Mouse (Mus musculus) frontal cortex, adult 2 months (tissue): Measurements from ENCODE around the gene Ruvbl2. TPM values are rescaled to one million over a fixed set of nuclear protein-coding genes. Genes with fewer than 3 reads are reported as not detected.

Source experiments
- DNase-seq, 2 experiments: peaks; one replicate each; pipeline ENCODE4 v3.0.0; 2022; ENCODE audit warnings: low spot score in 1 of 2; ENCODE audit errors: extremely low spot score in 1 of 2
- polyA plus RNA-seq: library from polyadenylated mRNA; depleted of rRNA; stranded (reverse); fragments of >200 nt; gene quantifications from 2 replicates; pipeline ENCODE4 v1.2.3, GENCODE M21; 2012

Gene Ruvbl2
- polyA plus RNA-seq, 1 experiment: 47.2 TPM

- peak; percentile 100 for DNase-seq
These were observed 3.5 kb downstream of the Ruvbl2 start, which contains the start of gene Gys1 for GRCm38 (mm10) chr7:45434203-45435015. TSS of gene Gys1 (plus strand) at chr7:45434844.

GRCm38 (mm10) chr7:45433835-45434202 lies 4.1 kb downstream of the Ruvbl2 start:
- DNase-seq: no peak

GRCm38 (mm10) chr7:45426556-45426955 lies 11.3 kb downstream of the Ruvbl2 start:
- DNase-seq: no peak

GRCm38 (mm10) chr7:45421194-45421593 lies 16.7 kb downstream of the Ruvbl2 start:
- DNase-seq: no peak

GRCm38 (mm10) chr7:45420615-45420919 lies 17.3 kb downstream of the Ruvbl2 start, which contains the start of gene Lhb:
TSS of gene Lhb (plus strand) at chr7:45420820.
- no peak for DNase-seq

GRCm38 (mm10) chr7:45419859-45420614 lies 17.9 kb downstream of the Ruvbl2 start:
- DNase-seq: no peak

- no peak for DNase-seq
These were observed 19.9 kb downstream of the Ruvbl2 start for GRCm38 (mm10) chr7:45417962-45418492.

- peak in 1 of 2 experiments; percentile 54 for DNase-seq
These were observed 22.3 kb downstream of the Ruvbl2 start for GRCm38 (mm10) chr7:45415636-45416035.

- no peak for DNase-seq
These were observed 23.1 kb downstream of the Ruvbl2 start for GRCm38 (mm10) chr7:45414740-45415224.

GRCm38 (mm10) chr7:45413864-45414739 lies 23.8 kb downstream of the Ruvbl2 start:
- no peak for DNase-seq

- no peak for DNase-seq
These were observed 24.6 kb downstream of the Ruvbl2 start, which contains the start of gene Ntf5 for GRCm38 (mm10) chr7:45413113-45413863. TSS of gene Ntf5 (plus strand) at chr7:45413695.

GRCm38 (mm10) chr7:45412421-45412820 lies 25.5 kb downstream of the Ruvbl2 start:
- DNase-seq: no peak

- no peak for DNase-seq
These were observed 28.3 kb downstream of the Ruvbl2 start for GRCm38 (mm10) chr7:45409497-45410163.

- no peak for DNase-seq
These were observed 28.9 kb downstream of the Ruvbl2 start for GRCm38 (mm10) chr7:45408949-45409348.

GRCm38 (mm10) chr7:45408351-45408750 lies 29.5 kb downstream of the Ruvbl2 start:
- no peak for DNase-seq

GRCm38 (mm10) chr7:45407836-45408235 lies 30.1 kb downstream of the Ruvbl2 start:
- no peak for DNase-seq

GRCm38 (mm10) chr7:45406157-45407156 lies 31.4 kb downstream of the Ruvbl2 start:
- no peak for DNase-seq
